Mouse (Mus musculus): Measurements from ENCODE around the gene Hpse2.

DNA sequence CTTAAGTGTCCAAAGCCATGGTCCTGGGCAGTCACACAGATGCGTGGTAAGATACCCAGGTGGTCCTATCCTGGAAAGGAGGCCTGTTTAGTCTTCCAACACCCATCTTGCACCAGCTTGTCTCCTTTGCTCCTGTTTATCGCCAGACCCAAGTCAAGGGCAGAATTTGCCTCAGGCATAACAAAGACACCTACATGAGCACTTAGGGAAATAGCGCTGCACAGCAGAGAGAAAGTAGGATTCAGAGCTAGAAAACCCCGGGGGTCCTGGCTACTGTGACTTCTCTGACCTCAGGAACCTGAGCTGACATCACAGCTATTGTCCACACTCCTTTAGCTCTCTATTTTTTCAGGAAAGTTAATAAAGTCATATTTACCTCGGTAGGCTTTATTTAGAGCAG lies 481.8 kb downstream of the Hpse2 start:
- TF ChIP-seq CTCF (IDR thresholded peaks at IDR 0.05; ENCODE audit: borderline replicate concordance, control insufficient read depth, extremely low read depth, insufficient read depth, low read length, poor library complexity) (no peak), POLR2A (IDR thresholded peaks at IDR 0.05; ENCODE audit: control insufficient read depth, extremely low read depth, insufficient read depth, low read length, poor library complexity) (no peak)

Measured in thymus, adult 2 months (tissue).